Mouse (Mus musculus): ENCODE measurements around the gene Mlkl. TPM values are rescaled to one million over a fixed set of nuclear protein-coding genes. Genes with fewer than 3 reads are reported as not detected.
A peak's percentile ranks its signal among the peaks of the same experiment; 100 is the strongest.

The Mlkl gene
- polyA plus RNA-seq, 2 experiments = 0.59 to 1.0 TPM

GRCm38 (mm10) chr8:111340186-111340585, 2.2 kb upstream of the Mlkl start:
- TF ChIP-seq POLR2A (IDR thresholded peaks at IDR 0.05; ENCODE audit: borderline replicate concordance, extremely low read depth, insufficient read depth, insufficient read length) = no peak
- Histone ChIP-seq H3K4me3 (replicated peaks; ENCODE audit: low read length) (no peak overlapping the region), H3K36me3 (ENCODE audit: control insufficient read depth, insufficient read depth, low read length) (no peaks in the 10 kb centered on the region), H3K27me3 (ENCODE audit: control insufficient read depth, insufficient read depth, low read length) (peaks cover 21% of the 10 kb centered on the region; the same call in 1 of the 2 replicates), H3K9me3 (ENCODE audit: control insufficient read depth, low read length) (no peaks in the 10 kb centered on the region), H3K27ac (replicated peaks; ENCODE audit: low read depth, low read length) (no peak overlapping the region), H3K4me2 (replicated peaks; ENCODE audit: low read depth, low read length, severe bottlenecking) (no peak overlapping the region), H3K4me1 (ENCODE audit: control insufficient read depth, insufficient read depth, low read length) (peaks cover 3% of the 10 kb centered on the region; the same call in 1 of the 2 replicates), H3K9ac (ENCODE audit: low read depth, low read length, severe bottlenecking) (no peak overlapping the region)
- DNase-seq (ENCODE audit: low spot score) = no peak
- no peak for ATAC-seq (ENCODE audit: low FRiP score, low read depth)
- WGBS = 75% methylated on average over 3 of the region's 3 CpGs

DNA sequence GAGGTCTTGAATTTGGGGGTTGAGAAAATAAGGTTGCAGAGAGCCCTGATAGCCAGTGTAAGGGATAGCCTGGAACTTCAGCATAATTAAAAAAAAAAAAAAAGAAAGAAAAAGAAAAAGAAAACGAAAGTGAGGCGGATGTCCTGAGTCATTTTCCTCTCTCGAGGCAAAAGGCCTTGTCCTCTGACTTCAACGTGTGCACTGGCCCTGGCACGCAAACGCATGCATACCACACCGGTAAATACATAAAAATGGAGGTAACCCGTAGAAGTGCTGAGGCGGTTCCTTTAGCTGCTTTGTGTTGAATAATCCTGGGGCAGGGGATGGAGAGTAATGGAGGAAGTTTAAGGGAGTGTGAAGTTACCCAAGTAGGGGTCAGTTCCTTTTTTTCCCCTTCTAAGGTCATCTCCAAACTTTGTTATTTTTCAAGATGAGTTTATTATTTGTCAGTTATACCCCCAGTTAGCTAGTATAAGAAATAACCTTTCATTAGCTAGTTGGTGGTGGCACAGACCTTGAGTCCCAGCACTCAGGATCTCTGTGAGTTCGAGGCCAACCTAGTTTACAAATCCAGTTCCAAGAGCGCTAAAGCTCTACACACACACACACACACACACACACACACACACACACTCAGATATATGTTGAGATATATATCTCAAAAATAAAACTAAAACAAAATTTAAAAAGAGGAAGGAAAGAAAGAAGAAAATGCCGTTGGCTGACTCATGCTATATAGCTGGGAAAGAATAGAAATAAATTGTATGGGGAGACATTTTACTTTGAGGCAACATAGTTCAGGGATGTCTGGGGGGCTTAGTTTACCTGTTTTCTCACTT, 612 bp upstream of the Mlkl start:
- peaks cover 21% of the 10 kb centered on the region; the same call in 1 of the 2 replicates for H3K27me3 ChIP-seq (ENCODE audit: control insufficient read depth, insufficient read depth, low read length)

DNA sequence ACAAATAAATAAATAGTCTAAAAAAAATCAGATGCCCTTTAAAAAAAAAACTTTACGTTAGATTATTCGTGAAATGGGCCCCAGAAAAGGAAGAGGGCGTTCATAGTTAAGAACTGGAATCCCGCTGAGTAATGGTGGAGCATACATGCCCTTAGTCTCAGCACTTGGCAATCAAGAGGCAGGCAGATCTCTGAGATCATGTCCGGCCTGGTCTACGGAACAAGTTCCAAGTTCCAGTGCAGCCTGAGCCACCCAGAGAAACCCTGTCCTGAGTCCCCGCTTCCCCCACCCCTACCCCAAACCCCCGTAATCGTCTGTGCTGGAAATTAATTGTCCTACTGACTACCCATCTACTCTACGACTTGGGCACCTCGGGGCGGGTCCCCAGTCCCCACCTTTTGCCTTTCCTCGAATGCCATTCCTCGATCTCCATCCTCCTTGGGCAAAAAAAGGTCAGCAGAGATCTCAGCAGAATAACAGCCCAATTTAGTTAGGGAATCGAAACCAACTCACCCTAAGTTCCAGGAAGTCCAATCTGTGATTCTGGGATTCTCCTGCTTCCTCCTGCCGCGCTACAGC, 577 bp downstream of the Mlkl start:
- Histone ChIP-seq H3K27ac (replicated peaks; ENCODE audit: low read depth, low read length) (no peak overlapping the region), H3K4me2 (replicated peaks; ENCODE audit: low read depth, low read length, severe bottlenecking) (peak overlapping the region; percentile 62), H3K9ac (ENCODE audit: low read depth, low read length, severe bottlenecking) (peak overlapping the region; percentile 34; the same call in 1 of the 2 replicates), H3K4me3 (replicated peaks; ENCODE audit: low read length) (peak overlapping the region; percentile 35), H3K4me1 (ENCODE audit: control insufficient read depth, insufficient read depth, low read length) (peaks cover 3% of the 10 kb centered on the region; the same call in 1 of the 2 replicates), H3K9me3 (ENCODE audit: control insufficient read depth, low read length) (no peaks in the 10 kb centered on the region), H3K36me3 (ENCODE audit: control insufficient read depth, insufficient read depth, low read length) (no peaks in the 10 kb centered on the region), H3K27me3 (ENCODE audit: control insufficient read depth, insufficient read depth, low read length) (peaks cover 21% of the 10 kb centered on the region; the same call in 1 of the 2 replicates)
- DNase-seq (ENCODE audit: low spot score) (no peak), ATAC-seq (ENCODE audit: low FRiP score, low read depth) (no peak)
- WGBS = 32% methylated on average over 17 of the region's 17 CpGs
- no peak for TF ChIP-seq POLR2A (IDR thresholded peaks at IDR 0.05; ENCODE audit: borderline replicate concordance, extremely low read depth, insufficient read depth, insufficient read length)

More for the DNA sequence above, 612 bp upstream of the Mlkl start:
- H3K4me1 ChIP-seq (ENCODE audit: control insufficient read depth, insufficient read depth, low read length) = peaks cover 3% of the 10 kb centered on the region; the same call in 1 of the 2 replicates
- no peaks in the 10 kb centered on the region for H3K9me3 ChIP-seq (ENCODE audit: control insufficient read depth, low read length)
- H3K27ac ChIP-seq (replicated peaks; ENCODE audit: low read depth, low read length) = no peak overlapping the region
- peak overlapping the region; percentile 62 for H3K4me2 ChIP-seq (replicated peaks; ENCODE audit: low read depth, low read length, severe bottlenecking)
- H3K4me3 ChIP-seq (replicated peaks; ENCODE audit: low read length) = peak overlapping the region; percentile 35
- 0 out of 2 replicates have a peak overlapping the region, but pooled peaks have one; percentile 34 for H3K9ac ChIP-seq (ENCODE audit: low read depth, low read length, severe bottlenecking)
- no peak for DNase-seq (ENCODE audit: low spot score)
- TF ChIP-seq POLR2A (IDR thresholded peaks at IDR 0.05; ENCODE audit: borderline replicate concordance, extremely low read depth, insufficient read depth, insufficient read length) = no peak
- H3K36me3 ChIP-seq (ENCODE audit: control insufficient read depth, insufficient read depth, low read length) = no peaks in the 10 kb centered on the region
- 44% methylated on average over 12 of the region's 12 CpGs for WGBS
- ATAC-seq (ENCODE audit: low FRiP score, low read depth) = no peak

- no peak overlapping the region for H3K4me2 ChIP-seq (replicated peaks; ENCODE audit: low read depth, low read length, severe bottlenecking)
- DNase-seq (ENCODE audit: low spot score) (no peak), ATAC-seq (ENCODE audit: low FRiP score, low read depth) (no peak)
- H3K9ac ChIP-seq (ENCODE audit: low read depth, low read length, severe bottlenecking) = no peak overlapping the region
- H3K27me3 ChIP-seq (ENCODE audit: control insufficient read depth, insufficient read depth, low read length) = peaks cover 21% of the 10 kb centered on the region; the same call in 1 of the 2 replicates
- H3K9me3 ChIP-seq (ENCODE audit: control insufficient read depth, low read length) = no peaks in the 10 kb centered on the region
- 75% methylated on average over 4 of the region's 4 CpGs for WGBS
- H3K4me3 ChIP-seq (replicated peaks; ENCODE audit: low read length) = no peak overlapping the region
- H3K4me1 ChIP-seq (ENCODE audit: control insufficient read depth, insufficient read depth, low read length) = peaks cover 3% of the 10 kb centered on the region; the same call in 1 of the 2 replicates
- no peaks in the 10 kb centered on the region for H3K36me3 ChIP-seq (ENCODE audit: control insufficient read depth, insufficient read depth, low read length)
- TF ChIP-seq POLR2A (IDR thresholded peaks at IDR 0.05; ENCODE audit: borderline replicate concordance, extremely low read depth, insufficient read depth, insufficient read length) = no peak
- no peak overlapping the region for H3K27ac ChIP-seq (replicated peaks; ENCODE audit: low read depth, low read length)
Observed at GRCm38 (mm10) chr8:111336692-111337091, 1.3 kb downstream of the Mlkl start.

DNA sequence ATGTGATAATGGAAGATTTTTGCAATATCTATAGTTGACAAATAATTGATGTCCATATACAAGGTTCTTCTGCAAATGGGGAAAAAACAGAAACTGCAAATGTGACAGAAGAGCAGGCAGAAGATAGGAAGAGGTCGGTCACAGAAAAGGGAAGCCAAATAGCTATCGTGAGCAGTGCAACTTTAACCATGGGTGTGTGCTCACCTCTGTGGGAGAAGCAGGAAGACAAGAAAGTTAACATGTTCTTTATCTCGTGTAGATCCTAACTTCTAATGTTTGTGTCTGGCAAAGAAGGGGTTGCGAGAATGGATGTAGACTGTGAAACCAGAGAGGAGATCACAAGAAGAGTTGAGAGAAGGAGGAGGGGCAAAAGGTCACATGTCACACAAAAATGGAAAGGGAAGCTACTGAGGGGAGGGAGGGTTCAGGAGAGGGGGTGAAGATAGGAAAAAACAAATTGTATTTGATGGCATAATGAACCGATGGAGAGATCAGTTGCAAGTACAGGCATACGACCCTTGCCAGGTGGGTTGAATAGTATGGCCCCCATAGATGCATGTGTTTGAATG, 12.7 kb downstream of the Mlkl start:
- ATAC-seq (ENCODE audit: low FRiP score, low read depth) = no peak
- no peak for DNase-seq (ENCODE audit: low spot score)
- Histone ChIP-seq H3K4me2 (replicated peaks; ENCODE audit: low read depth, low read length, severe bottlenecking) (no peak overlapping the region), H3K9ac (ENCODE audit: low read depth, low read length, severe bottlenecking) (no peak overlapping the region), H3K27ac (replicated peaks; ENCODE audit: low read depth, low read length) (no peak overlapping the region), H3K36me3 (ENCODE audit: control insufficient read depth, insufficient read depth, low read length) (no peaks in the 10 kb centered on the region), H3K27me3 (ENCODE audit: control insufficient read depth, insufficient read depth, low read length) (no peaks in the 10 kb centered on the region), H3K9me3 (ENCODE audit: control insufficient read depth, low read length) (no peaks in the 10 kb centered on the region), H3K4me1 (ENCODE audit: control insufficient read depth, insufficient read depth, low read length) (no peaks in the 10 kb centered on the region), H3K4me3 (replicated peaks; ENCODE audit: low read length) (no peak overlapping the region)
- no peak for TF ChIP-seq POLR2A (IDR thresholded peaks at IDR 0.05; ENCODE audit: borderline replicate concordance, extremely low read depth, insufficient read depth, insufficient read length)
- WGBS = 82% methylated on average over 6 of the region's 6 CpGs

Measured in limb, embryonic 14.5 days (tissue).